Mouse (Mus musculus): Measurements from ENCODE around the gene Strn3. TPM values are rescaled to one million over a fixed set of nuclear protein-coding genes. Genes with fewer than 3 reads are reported as not detected.

Gene Strn3
- total and polyA plus RNA-seq, 2 experiments from 2014 or later = 28.3 to 57.0 TPM

DNA sequence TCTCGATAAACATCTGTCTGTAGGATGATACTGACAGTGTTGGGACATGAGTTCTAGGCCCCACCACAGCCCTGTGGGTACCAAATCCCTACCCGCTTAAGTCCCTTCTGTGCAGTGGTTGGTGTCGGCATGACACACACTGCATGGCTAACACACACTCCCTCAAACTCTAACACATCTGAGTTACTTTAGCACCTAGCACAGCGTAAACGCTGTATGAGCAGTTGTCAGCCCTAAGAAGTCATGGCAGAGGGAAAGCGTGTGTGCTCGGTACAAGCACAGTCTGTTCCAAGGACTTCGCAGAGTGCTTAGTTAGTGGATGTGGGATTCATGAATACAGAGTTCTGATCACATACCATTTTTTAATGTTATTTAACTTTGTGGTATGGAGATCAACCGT is 38.1 kb upstream of the Strn3 start:
- DNase-seq (ENCODE audit: low spot score) = no peak
- H3K27me3 ChIP-seq (ENCODE audit: insufficient read depth, low read length) = no peaks in the 10 kb centered on the region
- H3K4me3 ChIP-seq (ENCODE audit: low read depth, low read length) = no peak overlapping the region
- H3K4me2 ChIP-seq (ENCODE audit: low read depth, low read length, poor library complexity, severe bottlenecking) = no peak overlapping the region
- H3K36me3 ChIP-seq (ENCODE audit: insufficient read depth, low read length) = 0 out of 2 replicates have a peak, but pooled peaks cover 3% of the 10 kb centered on the region
- no peaks in the 10 kb centered on the region for H3K9me3 ChIP-seq (ENCODE audit: low read length)
- WGBS = 93% methylated on average over 9 of the region's 9 CpGs
- H3K9ac ChIP-seq (replicated peaks; ENCODE audit: low read length, poor library complexity, severe bottlenecking) = no peak overlapping the region
- H3K27ac ChIP-seq (ENCODE audit: low read depth, low read length) = no peak overlapping the region
- no peak for TF ChIP-seq CTCF (IDR thresholded peaks at IDR 0.05)
- ATAC-seq (ENCODE audit: low FRiP score) = 0 out of 2 replicates have a peak, but pooled peaks have one; percentile 10
- no peaks in the 10 kb centered on the region for H3K4me1 ChIP-seq (ENCODE audit: insufficient read depth, low read length)

DNA sequence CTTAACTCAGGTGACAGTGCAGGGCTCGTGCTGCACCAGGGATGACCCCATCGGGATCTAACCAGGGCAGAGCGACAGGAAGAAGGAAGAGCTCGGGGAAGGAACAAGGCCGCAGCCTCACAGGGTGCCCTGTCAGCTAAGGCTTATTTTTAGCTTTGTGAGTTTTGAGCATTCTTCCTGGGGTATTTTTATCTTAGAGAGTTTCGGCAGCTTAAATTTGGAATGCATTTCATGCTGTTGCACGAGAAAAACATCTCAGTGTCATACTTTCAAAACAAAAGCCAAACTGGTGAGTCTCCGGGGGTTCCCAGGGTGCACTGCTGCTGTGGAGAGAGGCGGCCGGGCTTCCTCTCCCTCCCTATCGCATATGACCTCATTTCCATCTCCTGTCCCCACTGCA is 37.4 kb upstream of the Strn3 start:
- Histone ChIP-seq H3K36me3 (ENCODE audit: insufficient read depth, low read length) (0 out of 2 replicates have a peak, but pooled peaks cover 3% of the 10 kb centered on the region), H3K27ac (ENCODE audit: low read depth, low read length) (no peak overlapping the region), H3K9ac (replicated peaks; ENCODE audit: low read length, poor library complexity, severe bottlenecking) (no peak overlapping the region), H3K4me3 (ENCODE audit: low read depth, low read length) (no peak overlapping the region), H3K4me1 (ENCODE audit: insufficient read depth, low read length) (no peaks in the 10 kb centered on the region), H3K9me3 (ENCODE audit: low read length) (no peaks in the 10 kb centered on the region), H3K4me2 (ENCODE audit: low read depth, low read length, poor library complexity, severe bottlenecking) (no peak overlapping the region), H3K27me3 (ENCODE audit: insufficient read depth, low read length) (no peaks in the 10 kb centered on the region)
- DNase-seq (ENCODE audit: low spot score) = no peak
- no peak for ATAC-seq (ENCODE audit: low FRiP score)
- WGBS = 73% methylated on average over 11 of the region's 11 CpGs
- no peak for TF ChIP-seq CTCF (IDR thresholded peaks at IDR 0.05)

DNA sequence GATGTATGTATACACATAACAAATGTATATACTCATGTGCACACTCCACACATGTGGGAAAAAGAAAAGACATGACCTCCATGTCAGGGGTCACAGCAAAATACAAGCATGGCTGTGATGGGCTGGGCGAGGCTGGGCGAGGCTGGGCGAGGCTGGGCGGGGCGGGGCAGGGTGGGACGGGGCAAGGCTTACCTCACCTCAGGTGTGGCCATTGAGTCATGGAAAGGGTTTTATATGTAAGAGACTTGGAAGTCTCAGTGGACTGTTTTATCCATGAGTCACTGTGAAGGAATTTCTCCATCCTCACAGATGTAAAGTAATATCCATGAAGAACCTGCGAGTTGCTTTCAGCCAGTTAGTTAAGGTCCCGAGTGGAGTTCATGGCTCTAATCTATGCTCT is 30.1 kb upstream of the Strn3 start:
- TF ChIP-seq CTCF (IDR thresholded peaks at IDR 0.05) = no peak
- no peak for DNase-seq (ENCODE audit: low spot score)
- Histone ChIP-seq H3K4me2 (ENCODE audit: low read depth, low read length, poor library complexity, severe bottlenecking) (no peak overlapping the region), H3K4me3 (ENCODE audit: low read depth, low read length) (no peak overlapping the region), H3K9me3 (ENCODE audit: low read length) (no peaks in the 10 kb centered on the region), H3K36me3 (ENCODE audit: insufficient read depth, low read length) (peaks cover 8% of the 10 kb centered on the region), H3K27me3 (ENCODE audit: insufficient read depth, low read length) (no peaks in the 10 kb centered on the region), H3K4me1 (ENCODE audit: insufficient read depth, low read length) (no peaks in the 10 kb centered on the region), H3K27ac (ENCODE audit: low read depth, low read length) (no peak overlapping the region), H3K9ac (replicated peaks; ENCODE audit: low read length, poor library complexity, severe bottlenecking) (no peak overlapping the region)
- ATAC-seq (ENCODE audit: low FRiP score) = no peak
- 97% methylated on average over 8 of the region's 8 CpGs for WGBS

DNA sequence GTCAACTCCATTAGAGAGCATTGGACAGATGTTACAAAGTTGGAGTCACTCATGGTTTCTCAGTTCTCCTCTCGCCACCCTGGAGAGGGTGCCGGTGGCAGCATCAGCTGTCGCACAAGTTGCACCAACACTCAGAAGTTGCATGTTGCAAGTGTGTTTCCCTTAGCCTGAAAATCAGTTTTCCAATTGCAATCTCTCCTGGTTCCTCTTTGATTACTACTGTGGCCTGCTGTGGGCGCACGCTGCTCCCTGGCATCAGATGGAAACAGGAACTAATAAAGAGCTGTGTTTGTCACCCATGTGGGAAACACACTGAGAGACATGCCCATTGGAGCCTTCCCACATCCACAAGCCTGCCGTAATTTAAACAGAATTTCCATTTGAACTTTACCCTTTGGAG is 26.9 kb upstream of the Strn3 start:
- no peak for ATAC-seq (ENCODE audit: low FRiP score)
- Histone ChIP-seq H3K4me2 (ENCODE audit: low read depth, low read length, poor library complexity, severe bottlenecking) (no peak overlapping the region), H3K9me3 (ENCODE audit: low read length) (no peaks in the 10 kb centered on the region)

DNA sequence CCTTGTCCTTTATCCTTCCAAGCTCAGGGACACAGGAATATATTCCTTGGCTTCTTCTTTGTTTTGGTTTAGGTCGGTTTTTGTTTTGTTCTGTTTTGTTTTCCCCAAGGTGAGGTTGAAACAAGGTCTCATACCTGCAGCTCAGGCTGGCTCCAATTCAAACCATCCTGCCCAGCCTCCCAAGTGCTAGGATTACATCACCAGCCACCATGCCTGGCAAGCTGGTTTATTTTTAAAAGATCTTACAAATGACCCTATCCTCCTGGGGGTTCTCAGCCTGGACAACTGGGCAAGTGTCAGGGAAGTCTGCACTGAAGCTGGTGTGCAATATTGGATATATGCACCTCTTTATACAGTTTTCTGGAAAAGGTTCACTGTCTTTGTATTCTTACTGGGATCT is 21.0 kb upstream of the Strn3 start:
- 67% methylated on average over 1 of the region's 1 CpGs for WGBS
- no peak for TF ChIP-seq CTCF (IDR thresholded peaks at IDR 0.05)
- no peak overlapping the region for H3K27ac ChIP-seq (ENCODE audit: low read depth, low read length)

More for the DNA sequence above, 26.9 kb upstream of the Strn3 start:
- TF ChIP-seq CTCF (IDR thresholded peaks at IDR 0.05) = no peak
- Histone ChIP-seq H3K36me3 (ENCODE audit: insufficient read depth, low read length) (peaks cover 7% of the 10 kb centered on the region), H3K9ac (replicated peaks; ENCODE audit: low read length, poor library complexity, severe bottlenecking) (no peak overlapping the region), H3K27me3 (ENCODE audit: insufficient read depth, low read length) (no peaks in the 10 kb centered on the region), H3K4me3 (ENCODE audit: low read depth, low read length) (no peak overlapping the region), H3K4me1 (ENCODE audit: insufficient read depth, low read length) (no peaks in the 10 kb centered on the region), H3K27ac (ENCODE audit: low read depth, low read length) (no peak overlapping the region)
- 90% methylated on average over 6 of the region's 6 CpGs for WGBS
- no peak for DNase-seq (ENCODE audit: low spot score)

DNA sequence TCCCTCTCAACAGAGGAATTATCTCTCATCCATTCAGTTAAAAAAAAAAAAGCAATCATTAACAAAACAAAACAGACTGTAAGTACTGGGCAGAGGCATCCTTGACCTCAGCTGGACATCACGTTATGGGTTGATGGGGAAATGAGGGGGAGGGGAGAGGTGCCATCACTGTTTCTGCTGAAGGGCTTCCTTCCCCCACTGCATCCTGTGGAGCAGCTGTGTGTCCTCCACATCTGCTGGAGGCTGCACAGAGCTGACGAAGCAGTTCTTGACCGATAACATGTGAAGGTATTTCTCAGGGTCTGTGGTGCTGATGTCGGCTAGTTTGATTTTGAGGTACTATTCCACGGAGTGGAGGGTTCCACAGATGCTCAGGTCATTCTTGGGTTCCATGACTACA is 18.5 kb upstream of the Strn3 start:
- ATAC-seq (ENCODE audit: low FRiP score) (no peak), DNase-seq (ENCODE audit: low spot score) (no peak)
- no peak for TF ChIP-seq CTCF (IDR thresholded peaks at IDR 0.05)
- H3K4me3 ChIP-seq (ENCODE audit: low read depth, low read length) = no peak overlapping the region
- no peak overlapping the region for H3K27ac ChIP-seq (ENCODE audit: low read depth, low read length)
- H3K9ac ChIP-seq (replicated peaks; ENCODE audit: low read length, poor library complexity, severe bottlenecking) = no peak overlapping the region
- H3K9me3 ChIP-seq (ENCODE audit: low read length) = no peaks in the 10 kb centered on the region
- H3K27me3 ChIP-seq (ENCODE audit: insufficient read depth, low read length) = no peaks in the 10 kb centered on the region
- no peaks in the 10 kb centered on the region for H3K4me1 ChIP-seq (ENCODE audit: insufficient read depth, low read length)
- 76% methylated on average over 5 of the region's 5 CpGs for WGBS
- no peaks in the 10 kb centered on the region for H3K36me3 ChIP-seq (ENCODE audit: insufficient read depth, low read length)
- no peak overlapping the region for H3K4me2 ChIP-seq (ENCODE audit: low read depth, low read length, poor library complexity, severe bottlenecking)

More for the DNA sequence above, 21.0 kb upstream of the Strn3 start:
- H3K4me2 ChIP-seq (ENCODE audit: low read depth, low read length, poor library complexity, severe bottlenecking) = no peak overlapping the region
- no peak for DNase-seq (ENCODE audit: low spot score)
- no peak overlapping the region for H3K4me3 ChIP-seq (ENCODE audit: low read depth, low read length)
- H3K9me3 ChIP-seq (ENCODE audit: low read length) = no peaks in the 10 kb centered on the region
- no peak overlapping the region for H3K9ac ChIP-seq (replicated peaks; ENCODE audit: low read length, poor library complexity, severe bottlenecking)
- no peak for ATAC-seq (ENCODE audit: low FRiP score)
- H3K36me3 ChIP-seq (ENCODE audit: insufficient read depth, low read length) = no peaks in the 10 kb centered on the region; the same call in 1 of the 2 replicates
- H3K4me1 ChIP-seq (ENCODE audit: insufficient read depth, low read length) = no peaks in the 10 kb centered on the region
- H3K27me3 ChIP-seq (ENCODE audit: insufficient read depth, low read length) = no peaks in the 10 kb centered on the region
